Mouse (Mus musculus) adrenal gland, postnatal 4 days (tissue): Measurements from ENCODE around the gene Sbds. TPM values are rescaled to one million over a fixed set of nuclear protein-coding genes. Genes with fewer than 3 reads are reported as not detected.

Source experiments
- DNase-seq, 2 experiments: peaks; one replicate each; pipeline ENCODE4 v3.0.0; 2021 to 2022; ENCODE audit warnings: low spot score in 2 of 2, mixed read lengths in 2 of 2
- long read RNA-seq, 2 experiments: library from polyadenylated mRNA; stranded (forward); transcript quantifications; one replicate each; pipeline ENCODE4 v2.0.0; 2021
- total RNA-seq, 2 experiments: library from RNA; stranded (reverse); gene quantifications; 2 replicates each; pipeline ENCODE4 v1.2.3; 2021

Sbds gene
- total RNA-seq: 10 to 100 TPM; 74.2 to 77.0 TPM
- long read RNA-seq, experiment 1, transcript Sbds-201 (5 exons, 1,548 nt): major isoform, 69 of 89 reads
- long read RNA-seq, experiment 1, partial matches to known transcripts: 5 of 89 reads
- long read RNA-seq, experiment 1, other reads (novel, unspliced or antisense): 15 of 89 reads
- long read RNA-seq, experiment 2, transcript Sbds-201 (5 exons, 1,548 nt): major isoform, 83 of 112 reads
- long read RNA-seq, experiment 2, partial matches to known transcripts: 8 of 112 reads
- long read RNA-seq, experiment 2, other reads (novel, unspliced or antisense): 21 of 112 reads

GRCm38 (mm10) chr5:130255017-130255720 is at the start of gene Sbds, which contains the start of gene Tyw1:
Gene Sbds (minus strand): TSS chr5:130255530.
Gene Tyw1 (plus strand): TSS chr5:130255619.
- DNase-seq: peak; percentile 90 to 94

GRCm38 (mm10) chr5:130303611-130304010 is 48.3 kb upstream of the Sbds start:
- no peak for DNase-seq

- no peak for DNase-seq
Measured at GRCm38 (mm10) chr5:130299526-130299925, 44.2 kb upstream of the Sbds start.

GRCm38 (mm10) chr5:130298831-130299460 is 43.6 kb upstream of the Sbds start:
- no peak for DNase-seq

GRCm38 (mm10) chr5:130296071-130296470 is 40.7 kb upstream of the Sbds start:
- no peak for DNase-seq

- no peak for DNase-seq
Measured at GRCm38 (mm10) chr5:130294598-130294997, 39.3 kb upstream of the Sbds start.

- DNase-seq: no peak
Measured at GRCm38 (mm10) chr5:130293941-130294340, 38.6 kb upstream of the Sbds start.

- DNase-seq: no peak
Measured at GRCm38 (mm10) chr5:130292976-130293375, 37.6 kb upstream of the Sbds start.

GRCm38 (mm10) chr5:130290775-130291174 is 35.4 kb upstream of the Sbds start:
- no peak for DNase-seq

GRCm38 (mm10) chr5:130290242-130290641 is 34.9 kb upstream of the Sbds start:
- DNase-seq: no peak

GRCm38 (mm10) chr5:130288106-130288505 is 32.8 kb upstream of the Sbds start:
- no peak for DNase-seq

- no peak for DNase-seq
Measured at GRCm38 (mm10) chr5:130283079-130283732, 27.9 kb upstream of the Sbds start.

- DNase-seq: no peak
Measured at GRCm38 (mm10) chr5:130278011-130278472, 22.7 kb upstream of the Sbds start.

- no peak for DNase-seq
Measured at GRCm38 (mm10) chr5:130275509-130275908, 20.2 kb upstream of the Sbds start.

GRCm38 (mm10) chr5:130273046-130273445 is 17.7 kb upstream of the Sbds start:
- no peak for DNase-seq

GRCm38 (mm10) chr5:130272344-130272743 is 17.0 kb upstream of the Sbds start:
- no peak for DNase-seq

- peak in 1 of 2 experiments; percentile 17 for DNase-seq
Measured at GRCm38 (mm10) chr5:130268976-130269375, 13.6 kb upstream of the Sbds start.

GRCm38 (mm10) chr5:130267316-130267715 is 12.0 kb upstream of the Sbds start:
- no peak for DNase-seq

- DNase-seq: no peak
Measured at GRCm38 (mm10) chr5:130266651-130267050, 11.3 kb upstream of the Sbds start.

GRCm38 (mm10) chr5:130264433-130265005 is 9.2 kb upstream of the Sbds start:
- no peak for DNase-seq

- DNase-seq: no peak
Measured at GRCm38 (mm10) chr5:130263454-130263853, 8.1 kb upstream of the Sbds start.
